Mouse (Mus musculus) hindbrain, postnatal 0 days (tissue): ENCODE data around the gene Ptpa. TPM values are rescaled to one million over a fixed set of nuclear protein-coding genes. Genes with fewer than 3 reads are reported as not detected.
"Not testable (repeated sequence)": the region's sequence is repeated elsewhere in the genome, so short reads cannot be mapped to it uniquely, and the experiment has no call there.

Experiments
- ATAC-seq: fragments of 200-750 bp; cut with Nextera tagmentation; 2 replicates; pipeline ENCODE4 v1.8.0; 2017; ENCODE audit warnings: mild to moderate bottlenecking, moderate TSS enrichment, moderate library complexity
- DNase-seq: peaks from one replicate; pipeline ENCODE4 v3.0.0-alpha.2; 2015; ENCODE audit warnings: low spot score
- H3K27ac ChIP-seq: fragments of 300-500 bp; sonication (generic); 2 replicates; pipeline ENCODE4 v1.5.1; 2014; ENCODE audit warnings: mild to moderate bottlenecking
- H3K27me3 ChIP-seq: fragments of 300-500 bp; sonication (generic); 2 replicates; pipeline ENCODE4 v1.6.1; 2014; ENCODE audit warnings: low read length, mixed read lengths; ENCODE audit not compliant: insufficient read depth
- H3K36me3 ChIP-seq: fragments of 300-500 bp; sonication (generic); 2 replicates; pipeline ENCODE4 v1.6.1; 2014; ENCODE audit warnings: low read length, mixed read lengths; ENCODE audit not compliant: insufficient read depth
- H3K4me1 ChIP-seq: fragments of 300-500 bp; sonication (generic); 2 replicates; pipeline ENCODE4 v1.6.1; 2014; ENCODE audit warnings: antibody characterized with exemption, low read length, mixed read lengths; ENCODE audit not compliant: insufficient read depth
- H3K4me2 ChIP-seq: fragments of 300-500 bp; sonication (generic); 2 replicates; pipeline ENCODE4 v1.6.1; 2014; ENCODE audit warnings: low read depth, mild to moderate bottlenecking, low read length, moderate library complexity, mixed read lengths
- H3K4me3 ChIP-seq: fragments of 300-500 bp; sonication (generic); 2 replicates; pipeline ENCODE4 v1.5.1; 2014; ENCODE audit warnings: low read length
- H3K9ac ChIP-seq: fragments of 300-500 bp; sonication (generic); replicated peaks from 2 replicates; pipeline ENCODE4 v1.6.1; 2014; ENCODE audit warnings: mild to moderate bottlenecking, low read length, moderate library complexity, mixed read lengths
- H3K9me3 ChIP-seq: fragments of 300-500 bp; sonication (generic); 2 replicates; pipeline ENCODE4 v1.6.1; 2016; ENCODE audit warnings: low read length, mixed read lengths
- CTCF ChIP-seq: IDR thresholded peaks from 2 replicates; pipeline ENCODE4 v1.5.1; 2016; ENCODE audit warnings: antibody characterized with exemption, control low read depth, low read depth
- WGBS: fragments of 180-500 bp; shearing (Covaris S2); extraction: QIAGEN DNeasy Blood & Tissue Kit; methylation state at CpG from one replicate; pipeline ENCODE4 v1.1.7; 2014; 5-methylcytosine and 5-hydroxymethylcytosine counted together
- polyA plus RNA-seq: library from polyadenylated mRNA; unstranded; fragments of >200 nt; fragmentation: Nextera tagmentation; extraction: Ambion mirVana; gene quantifications from 2 replicates; pipeline ENCODE4 v1.2.1, GENCODE M21; 2015
- total RNA-seq: library from RNA; depleted of rRNA; stranded (reverse); fragments of >200 nt; gene quantifications from 2 replicates; pipeline ENCODE4 v1.2.3, GENCODE M21; 2014

Gene Ptpa
- total and polyA plus RNA-seq, 2 experiments from 2014 or later = 138 to 156 TPM

- no peak for DNase-seq
- H3K27ac ChIP-seq = no peak overlapping the region
- no peaks in the 10 kb centered on the region for H3K27me3 ChIP-seq
- WGBS = 86% methylated on average over 5 of the region's 5 CpGs
- no peak overlapping the region for H3K4me3 ChIP-seq
- TF ChIP-seq CTCF = no peak
- no peak overlapping the region for H3K9ac ChIP-seq
- no peaks in the 10 kb centered on the region for H3K9me3 ChIP-seq
- no peak overlapping the region for H3K4me2 ChIP-seq
- H3K36me3 ChIP-seq = peaks cover 45% of the 10 kb centered on the region
- ATAC-seq = no peak
- peaks cover 5% of the 10 kb centered on the region; the same call in 1 of the 2 replicates for H3K4me1 ChIP-seq
These were observed 6.2 kb upstream of the Ptpa start for GRCm38 (mm10) chr2:30409454-30410176.

- no peak overlapping the region for H3K4me3 ChIP-seq
- H3K9ac ChIP-seq = no peak overlapping the region
- H3K27ac ChIP-seq = peak overlapping the region; percentile 17; the same call in 1 of the 2 replicates
- no peaks in the 10 kb centered on the region for H3K9me3 ChIP-seq
- 76% methylated on average over 16 of the region's 16 CpGs for WGBS
- peak overlapping the region; percentile 69 for H3K4me2 ChIP-seq
- H3K4me1 ChIP-seq = peaks cover 9% of the 10 kb centered on the region; the same call in 1 of the 2 replicates
- DNase-seq (no peak), ATAC-seq (no peak)
- peaks cover 16% of the 10 kb centered on the region; the same call in 1 of the 2 replicates for H3K36me3 ChIP-seq
- TF ChIP-seq CTCF = no peak
- H3K27me3 ChIP-seq = no peaks in the 10 kb centered on the region
These were observed 2.5 kb upstream of the Ptpa start for GRCm38 (mm10) chr2:30413038-30413973.

GRCm38 (mm10) chr2:30414101-30414500 lies 1.7 kb upstream of the Ptpa start:
- peak overlapping the region; percentile 69 for H3K4me2 ChIP-seq
- H3K36me3 ChIP-seq = peaks cover 8% of the 10 kb centered on the region; the same call in 1 of the 2 replicates
- peaks cover 17% of the 10 kb centered on the region for H3K4me1 ChIP-seq
- H3K27me3 ChIP-seq = no peaks in the 10 kb centered on the region
- H3K27ac ChIP-seq = no peak overlapping the region
- no peaks in the 10 kb centered on the region for H3K9me3 ChIP-seq
- TF ChIP-seq CTCF = no peak
- peak overlapping the region; percentile 96 for H3K4me3 ChIP-seq
- ATAC-seq (no peak), DNase-seq (no peak)
- H3K9ac ChIP-seq = 0 out of 2 replicates have a peak overlapping the region, but pooled peaks have one; percentile 96
- 88% methylated on average over 4 of the region's 4 CpGs for WGBS

- no peak for ATAC-seq
- Histone ChIP-seq H3K27me3 (no peaks in the 10 kb centered on the region), H3K27ac (peak overlapping the region; percentile 97), H3K9me3 (no peaks in the 10 kb centered on the region), H3K36me3 (peaks cover 2% of the 10 kb centered on the region; the same call in 1 of the 2 replicates), H3K4me2 (peak overlapping the region; percentile 69), H3K4me3 (peak overlapping the region; percentile 96), H3K4me1 (peaks cover 18% of the 10 kb centered on the region), H3K9ac (peak overlapping the region; percentile 96)
- 49% methylated on average over 5 of the region's 5 CpGs for WGBS
- no peak for TF ChIP-seq CTCF
- no peak for DNase-seq
These were observed 1.2 kb upstream of the Ptpa start for GRCm38 (mm10) chr2:30414681-30415080.

- ATAC-seq (peak; percentile 84), DNase-seq (peak; percentile 86)
- H3K4me3 ChIP-seq = peak within 1 kb of the TSS; percentile 96
- no peak for TF ChIP-seq CTCF
- 2% methylated on average over 58 of the region's 58 CpGs for WGBS
- peak within 1 kb of the TSS; percentile 96 for H3K9ac ChIP-seq
- H3K4me1 ChIP-seq = peaks cover 18% of the 10 kb centered on the region
- H3K4me2 ChIP-seq = peak within 1 kb of the TSS; percentile 69
- H3K27me3 ChIP-seq = no peaks in the 10 kb centered on the region
- no peaks in the 10 kb centered on the region for H3K9me3 ChIP-seq
- peak within 1 kb of the TSS; percentile 97 for H3K27ac ChIP-seq
- H3K36me3 ChIP-seq = no peaks in the 10 kb centered on the region; the same call in 1 of the 2 replicates
These were observed 493 bp upstream of the Ptpa start, which contains the start of gene Crat for GRCm38 (mm10) chr2:30415157-30415935. Gene Crat (minus strand): TSS chr2:30415813.

GRCm38 (mm10) chr2:30416649-30416965 lies 768 bp downstream of the Ptpa start:
- TF ChIP-seq CTCF = no peak
- peak overlapping the region; percentile 96 for H3K4me3 ChIP-seq
- ATAC-seq = no peak
- H3K4me2 ChIP-seq = peak overlapping the region; percentile 69
- no peaks in the 10 kb centered on the region for H3K27me3 ChIP-seq
- H3K36me3 ChIP-seq = no peaks in the 10 kb centered on the region; the same call in 1 of the 2 replicates
- no peaks in the 10 kb centered on the region for H3K9me3 ChIP-seq
- WGBS = 0% methylated on average over 7 of the region's 7 CpGs
- H3K27ac ChIP-seq = peak overlapping the region; percentile 97
- H3K4me1 ChIP-seq = peaks cover 18% of the 10 kb centered on the region
- peak overlapping the region; percentile 96 for H3K9ac ChIP-seq
- DNase-seq = no peak

- H3K9ac ChIP-seq, H3K36me3 ChIP-seq, H3K27me3 ChIP-seq, DNase-seq, H3K9me3 ChIP-seq, ATAC-seq: not testable (repeated sequence)
- Histone ChIP-seq H3K4me2 (peak overlapping the region; percentile 69), H3K4me1 (peaks cover 18% of the 10 kb centered on the region), H3K4me3 (peak overlapping the region; percentile 96; the same call in 1 of the 2 replicates), H3K27ac (0 out of 2 replicates have a peak overlapping the region, but pooled peaks have one; percentile 97)
- 74% methylated on average over 6 of the region's 6 CpGs for WGBS
These were observed 1.3 kb downstream of the Ptpa start for GRCm38 (mm10) chr2:30417154-30417553.
